Mouse (Mus musculus) limb, embryonic 13.5 days (tissue): ENCODE data around the gene Tppp3. TPM values are rescaled to one million over a fixed set of nuclear protein-coding genes. Genes with fewer than 3 reads are reported as not detected.

Source experiments
- ATAC-seq: fragments of 200-750 bp; cut with Nextera tagmentation; 2 replicates; pipeline ENCODE4 v1.8.0; 2017; ENCODE audit warnings: low read depth, moderate number of reproducible peaks, moderate TSS enrichment; ENCODE audit not compliant: low FRiP score
- H3K27ac ChIP-seq: fragments of 300-500 bp; sonication (generic); 2 replicates; pipeline ENCODE4 v1.5.1; 2015; ENCODE audit warnings: inconsistent platforms, mild to moderate bottlenecking, moderate library complexity
- H3K27me3 ChIP-seq: fragments of 300-500 bp; sonication (generic); 2 replicates; pipeline ENCODE4 v1.6.1; 2015; ENCODE audit warnings: mild to moderate bottlenecking, inconsistent platforms
- H3K36me3 ChIP-seq: fragments of 300-500 bp; sonication (generic); 2 replicates; pipeline ENCODE4 v1.6.1; 2015; ENCODE audit warnings: inconsistent platforms, mild to moderate bottlenecking, moderate library complexity
- H3K4me1 ChIP-seq: fragments of 300-500 bp; sonication (generic); 2 replicates; pipeline ENCODE4 v1.6.1; 2015; ENCODE audit warnings: inconsistent platforms
- H3K4me2 ChIP-seq: fragments of 300-500 bp; sonication (generic); replicated peaks from 2 replicates; pipeline ENCODE4 v1.6.1; 2015; ENCODE audit warnings: inconsistent platforms, mild to moderate bottlenecking, moderate library complexity
- H3K4me3 ChIP-seq: fragments of 300-500 bp; sonication (generic); 2 replicates; pipeline ENCODE4 v1.5.1; 2015; ENCODE audit warnings: moderate library complexity, mild to moderate bottlenecking, inconsistent platforms
- H3K9ac ChIP-seq: fragments of 300-500 bp; sonication (generic); 2 replicates; pipeline ENCODE4 v1.6.1; 2015; ENCODE audit warnings: mild to moderate bottlenecking, inconsistent platforms
- H3K9me3 ChIP-seq: fragments of 300-500 bp; sonication (generic); 2 replicates; pipeline ENCODE4 v1.6.1; 2016; ENCODE audit warnings: inconsistent platforms
- WGBS: fragments of 180-500 bp; shearing (Covaris S2); methylation state at CpG from one replicate; pipeline ENCODE4 v1.1.7; 2015; 5-methylcytosine and 5-hydroxymethylcytosine counted together
- polyA plus RNA-seq: library from polyadenylated mRNA; unstranded; fragments of >200 nt; fragmentation: Nextera tagmentation; extraction: Ambion mirVana; gene quantifications from 2 replicates; pipeline ENCODE4 v1.2.1, GENCODE M21; 2015

The Tppp3 gene
- polyA plus RNA-seq, 1 experiment from 2014 or later, result 65.4 TPM

GRCm38 (mm10) chr8:105483212-105484029 is 12.1 kb upstream of the Tppp3 start:
- Histone ChIP-seq H3K9me3 (no peaks in the 10 kb centered on the region), H3K36me3 (peaks cover 33% of the 10 kb centered on the region), H3K4me3 (no peak overlapping the region), H3K4me1 (peaks cover 21% of the 10 kb centered on the region), H3K9ac (no peak overlapping the region), H3K4me2 (no peak overlapping the region), H3K27ac (no peak overlapping the region), H3K27me3 (no peaks in the 10 kb centered on the region)
- ATAC-seq, result peak; percentile 65
- 27% methylated on average over 14 of the region's 14 CpGs for WGBS

- Histone ChIP-seq H3K9me3 (no peaks in the 10 kb centered on the region), H3K27me3 (no peaks in the 10 kb centered on the region), H3K9ac (no peak overlapping the region), H3K4me3 (no peak overlapping the region), H3K27ac (no peak overlapping the region), H3K4me1 (peaks cover 22% of the 10 kb centered on the region), H3K4me2 (no peak overlapping the region), H3K36me3 (peaks cover 34% of the 10 kb centered on the region)
- no peak for ATAC-seq
- WGBS, result 72% methylated on average over 8 of the region's 8 CpGs
Measured at GRCm38 (mm10) chr8:105482123-105482522, 10.8 kb upstream of the Tppp3 start.

- no peak overlapping the region for H3K4me3 ChIP-seq
- ATAC-seq, result no peak
- no peaks in the 10 kb centered on the region for H3K9me3 ChIP-seq
- WGBS, result 71% methylated on average over 6 of the region's 6 CpGs
- no peak overlapping the region for H3K9ac ChIP-seq
- peaks cover 28% of the 10 kb centered on the region for H3K4me1 ChIP-seq
- peaks cover 5% of the 10 kb centered on the region; the same call in 1 of the 2 replicates for H3K27me3 ChIP-seq
- H3K36me3 ChIP-seq, result peaks cover 36% of the 10 kb centered on the region
- H3K27ac ChIP-seq, result peak overlapping the region; percentile 33; the same call in 1 of the 2 replicates
- H3K4me2 ChIP-seq, result no peak overlapping the region
Measured at GRCm38 (mm10) chr8:105481453-105481852, 10.1 kb upstream of the Tppp3 start.

GRCm38 (mm10) chr8:105481013-105481412 is 9.7 kb upstream of the Tppp3 start:
- no peak overlapping the region for H3K4me2 ChIP-seq
- H3K9ac ChIP-seq, result no peak overlapping the region
- peaks cover 41% of the 10 kb centered on the region for H3K36me3 ChIP-seq
- peaks cover 9% of the 10 kb centered on the region for H3K27me3 ChIP-seq
- peak overlapping the region; percentile 33; the same call in 1 of the 2 replicates for H3K27ac ChIP-seq
- H3K4me3 ChIP-seq, result no peak overlapping the region
- H3K4me1 ChIP-seq, result peaks cover 28% of the 10 kb centered on the region
- 41% methylated on average over 2 of the region's 2 CpGs for WGBS
- ATAC-seq, result no peak
- H3K9me3 ChIP-seq, result no peaks in the 10 kb centered on the region

GRCm38 (mm10) chr8:105477792-105478191 is 6.5 kb upstream of the Tppp3 start:
- 82% methylated on average over 3 of the region's 3 CpGs for WGBS
- peaks cover 58% of the 10 kb centered on the region for H3K36me3 ChIP-seq
- no peak overlapping the region for H3K4me2 ChIP-seq
- H3K4me1 ChIP-seq, result peaks cover 39% of the 10 kb centered on the region
- H3K9ac ChIP-seq, result no peak overlapping the region
- no peaks in the 10 kb centered on the region for H3K9me3 ChIP-seq
- no peak overlapping the region for H3K4me3 ChIP-seq
- no peak for ATAC-seq
- no peak overlapping the region for H3K27ac ChIP-seq
- H3K27me3 ChIP-seq, result peaks cover 41% of the 10 kb centered on the region

- peaks cover 50% of the 10 kb centered on the region for H3K27me3 ChIP-seq
- H3K27ac ChIP-seq, result no peak overlapping the region
- peaks cover 56% of the 10 kb centered on the region for H3K36me3 ChIP-seq
- peak overlapping the region; percentile 19; the same call in 1 of the 2 replicates for H3K4me2 ChIP-seq
- no peak overlapping the region for H3K4me3 ChIP-seq
- no peak overlapping the region for H3K9ac ChIP-seq
- no peaks in the 10 kb centered on the region for H3K9me3 ChIP-seq
- H3K4me1 ChIP-seq, result peaks cover 47% of the 10 kb centered on the region
- no peak for ATAC-seq
- 40% methylated on average over 25 of the region's 25 CpGs for WGBS
Measured at GRCm38 (mm10) chr8:105476628-105477413, 5.5 kb upstream of the Tppp3 start.

- Histone ChIP-seq H3K27ac (no peak overlapping the region), H3K9me3 (no peaks in the 10 kb centered on the region), H3K4me1 (peaks cover 52% of the 10 kb centered on the region), H3K27me3 (peaks cover 52% of the 10 kb centered on the region), H3K9ac (no peak overlapping the region), H3K4me2 (no peak overlapping the region), H3K4me3 (no peak overlapping the region), H3K36me3 (peaks cover 52% of the 10 kb centered on the region)
- no peak for ATAC-seq
- 87% methylated on average over 7 of the region's 7 CpGs for WGBS
Measured at GRCm38 (mm10) chr8:105476161-105476560, 4.8 kb upstream of the Tppp3 start.

- Histone ChIP-seq H3K27me3 (peaks cover 55% of the 10 kb centered on the region), H3K36me3 (peaks cover 52% of the 10 kb centered on the region), H3K9me3 (no peaks in the 10 kb centered on the region), H3K27ac (no peak overlapping the region), H3K9ac (no peak overlapping the region), H3K4me1 (peaks cover 52% of the 10 kb centered on the region), H3K4me3 (no peak overlapping the region), H3K4me2 (no peak overlapping the region)
- no peak for ATAC-seq
- 93% methylated on average over 8 of the region's 8 CpGs for WGBS
Measured at GRCm38 (mm10) chr8:105475742-105476141, 4.4 kb upstream of the Tppp3 start.

GRCm38 (mm10) chr8:105475254-105475653 is 3.9 kb upstream of the Tppp3 start:
- no peak overlapping the region for H3K9ac ChIP-seq
- no peak overlapping the region; the same call in 1 of the 2 replicates for H3K27ac ChIP-seq
- no peak for ATAC-seq
- H3K4me3 ChIP-seq, result no peak overlapping the region
- H3K9me3 ChIP-seq, result no peaks in the 10 kb centered on the region
- H3K27me3 ChIP-seq, result peaks cover 60% of the 10 kb centered on the region
- 41% methylated on average over 4 of the region's 4 CpGs for WGBS
- H3K4me2 ChIP-seq, result no peak overlapping the region
- H3K36me3 ChIP-seq, result peaks cover 52% of the 10 kb centered on the region
- peaks cover 57% of the 10 kb centered on the region for H3K4me1 ChIP-seq

- Histone ChIP-seq H3K9me3 (no peaks in the 10 kb centered on the region), H3K4me3 (no peak overlapping the region), H3K27me3 (peaks cover 63% of the 10 kb centered on the region), H3K27ac (peak overlapping the region; percentile 28), H3K9ac (no peak overlapping the region), H3K36me3 (peaks cover 46% of the 10 kb centered on the region), H3K4me1 (peaks cover 57% of the 10 kb centered on the region), H3K4me2 (no peak overlapping the region; the same call in 1 of the 2 replicates)
- WGBS, result 40% methylated on average over 5 of the region's 5 CpGs
- no peak for ATAC-seq
Measured at GRCm38 (mm10) chr8:105474680-105475079, 3.4 kb upstream of the Tppp3 start.

- peak; percentile 9 for ATAC-seq
- peaks cover 39% of the 10 kb centered on the region for H3K36me3 ChIP-seq
- no peaks in the 10 kb centered on the region for H3K9me3 ChIP-seq
- peaks cover 64% of the 10 kb centered on the region for H3K4me1 ChIP-seq
- H3K9ac ChIP-seq, result peak overlapping the region; percentile 21; the same call in 1 of the 2 replicates
- no peak overlapping the region for H3K4me3 ChIP-seq
- 33% methylated on average over 17 of the region's 17 CpGs for WGBS
- peak overlapping the region; percentile 28; the same call in 1 of the 2 replicates for H3K27ac ChIP-seq
- no peak overlapping the region; the same call in 1 of the 2 replicates for H3K4me2 ChIP-seq
- peaks cover 63% of the 10 kb centered on the region for H3K27me3 ChIP-seq
Measured at GRCm38 (mm10) chr8:105473816-105474606, 2.7 kb upstream of the Tppp3 start.
